Mouse (Mus musculus) liver, postnatal 0 days (tissue): ENCODE measurements around the gene Galr3. TPM values are rescaled to one million over a fixed set of nuclear protein-coding genes. Genes with fewer than 3 reads are reported as not detected.

Experiments used
- ATAC-seq: fragments of 200-750 bp; cut with Nextera tagmentation; 2 replicates; pipeline ENCODE4 v1.8.0; 2017; ENCODE audit warnings: mild to moderate bottlenecking, moderate library complexity
- DNase-seq: peaks from one replicate; pipeline ENCODE4 v3.0.0-alpha.2; 2016
- H3K27ac ChIP-seq: fragments of 300-500 bp; sonication (generic); 2 replicates; pipeline ENCODE4 v1.5.1; 2014; ENCODE audit warnings: antibody characterized with exemption, moderate library complexity, mild to moderate bottlenecking, low read depth
- H3K27me3 ChIP-seq: fragments of 300-500 bp; sonication (generic); 2 replicates; pipeline ENCODE4 v1.6.1; 2014; ENCODE audit warnings: low read length, control low read depth, mixed read lengths; ENCODE audit not compliant: insufficient read depth
- H3K36me3 ChIP-seq: fragments of 300-500 bp; sonication (generic); replicated peaks from 2 replicates; pipeline ENCODE4 v1.6.1; 2014; ENCODE audit warnings: mild to moderate bottlenecking, control low read depth, low read length, moderate library complexity, mixed read lengths; ENCODE audit not compliant: insufficient read depth
- H3K4me1 ChIP-seq: fragments of 300-500 bp; sonication (generic); 2 replicates; pipeline ENCODE4 v1.6.1; 2014; ENCODE audit warnings: antibody characterized with exemption, mild to moderate bottlenecking, control low read depth; ENCODE audit not compliant: insufficient read depth
- H3K4me2 ChIP-seq: fragments of 300-500 bp; sonication (generic); 2 replicates; pipeline ENCODE4 v1.6.1; 2014; ENCODE audit warnings: low read depth, mild to moderate bottlenecking, low read length, moderate library complexity, mixed read lengths
- H3K4me3 ChIP-seq: fragments of 300-500 bp; sonication (generic); 2 replicates; pipeline ENCODE4 v1.5.1; 2014; ENCODE audit warnings: low read depth, low read length
- H3K9ac ChIP-seq: fragments of 300-500 bp; sonication (generic); replicated peaks from 2 replicates; pipeline ENCODE4 v1.6.1; 2014; ENCODE audit warnings: mild to moderate bottlenecking, moderate library complexity
- H3K9me3 ChIP-seq: fragments of 300-500 bp; sonication (generic); 2 replicates; pipeline ENCODE4 v1.6.1; 2016; ENCODE audit warnings: mild to moderate bottlenecking, control low read depth, low read length, mixed read lengths
- CTCF ChIP-seq: sonication (generic); IDR thresholded peaks from 2 replicates; pipeline ENCODE4 v1.5.1; 2016; ENCODE audit warnings: antibody characterized with exemption, low read depth
- EP300 ChIP-seq: IDR thresholded peaks from 2 replicates; pipeline ENCODE4 v1.6.1; 2016; ENCODE audit warnings: antibody characterized with exemption, low read depth, mild to moderate bottlenecking
- WGBS: fragments of 180-500 bp; shearing (Covaris S2); extraction: QIAGEN DNeasy Blood & Tissue Kit; methylation state at CpG from one replicate; pipeline ENCODE4 v1.1.7; 2014; ENCODE audit not compliant: insufficient replicate concordance; 5-methylcytosine and 5-hydroxymethylcytosine counted together
- polyA plus RNA-seq: library from polyadenylated mRNA; unstranded; fragments of >200 nt; fragmentation: Nextera tagmentation; extraction: Ambion mirVana; gene quantifications from 2 replicates; pipeline ENCODE4 v1.2.1, GENCODE M21; 2015

The Galr3 gene
- polyA plus RNA-seq, 1 experiment from 2014 or later, result 0.16 TPM

DNA sequence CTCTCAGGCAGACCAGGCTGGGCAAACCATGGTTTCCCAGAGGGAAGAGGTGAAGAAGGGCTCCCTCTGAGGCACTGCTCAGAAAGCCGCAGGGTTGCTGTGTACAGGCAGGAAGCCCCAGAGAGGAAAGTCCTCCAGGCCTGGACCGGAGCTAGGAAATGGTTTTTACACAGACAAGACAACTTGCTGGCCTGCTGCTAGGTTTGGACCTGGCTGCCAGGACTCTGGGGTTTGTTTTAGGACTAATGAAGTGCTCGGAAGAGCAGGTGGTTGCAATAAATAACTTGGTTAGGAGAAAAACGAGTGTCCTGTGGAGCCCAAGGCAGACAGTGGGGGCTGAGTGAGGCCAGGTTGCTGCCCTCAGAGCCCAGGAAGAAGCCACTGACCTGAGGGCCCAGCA, 6.5 kb downstream of the Galr3 start:
- ATAC-seq, result no peak
- 67% methylated on average over 4 of the region's 4 CpGs for WGBS
- Histone ChIP-seq H3K27me3 (peaks cover 7% of the 10 kb centered on the region), H3K9ac (no peak overlapping the region), H3K4me2 (no peak overlapping the region), H3K4me1 (peaks cover 7% of the 10 kb centered on the region), H3K9me3 (no peaks in the 10 kb centered on the region), H3K4me3 (no peak overlapping the region), H3K27ac (no peak overlapping the region), H3K36me3 (peaks cover 8% of the 10 kb centered on the region)
- TF ChIP-seq EP300, result no peak
- no peak for TF ChIP-seq CTCF
- DNase-seq, result no peak

DNA sequence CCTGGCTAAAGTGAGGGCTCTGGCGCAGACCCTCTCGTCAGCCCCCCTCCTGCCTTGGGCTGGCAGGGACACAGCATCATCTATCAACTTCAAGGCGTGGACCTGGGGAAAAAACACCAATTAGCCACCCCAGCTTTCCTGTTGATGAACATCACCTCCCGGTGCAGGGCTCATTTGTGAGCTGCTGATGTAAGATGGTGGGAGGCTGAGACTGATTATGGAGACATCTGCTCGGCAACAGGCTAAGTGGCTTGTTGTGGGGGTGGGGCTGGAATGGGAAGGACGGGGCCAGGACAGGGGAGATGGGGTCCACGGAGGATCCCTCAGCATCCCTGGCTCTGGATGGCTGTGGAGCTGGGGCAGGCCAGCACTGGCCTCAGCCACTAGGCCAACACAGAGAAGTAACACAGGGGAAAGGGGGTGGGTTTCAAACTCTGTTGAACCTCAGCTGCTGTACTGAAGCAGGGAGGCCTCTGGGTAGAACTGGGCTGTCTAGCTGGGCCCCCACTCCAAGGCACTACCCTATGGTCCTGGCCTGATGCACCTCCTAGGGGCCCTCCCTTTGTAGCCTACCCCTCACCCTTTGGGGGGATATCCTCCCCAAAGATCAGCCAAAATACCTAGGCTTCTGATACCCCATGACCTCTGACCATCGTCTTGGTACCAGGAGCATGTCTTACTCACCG, 8.6 kb downstream of the Galr3 start:
- TF ChIP-seq EP300 (no peak), CTCF (no peak)
- Histone ChIP-seq H3K9ac (no peak overlapping the region), H3K27ac (no peak overlapping the region), H3K4me3 (no peak overlapping the region), H3K4me2 (no peak overlapping the region), H3K36me3 (peaks cover 29% of the 10 kb centered on the region), H3K27me3 (no peaks in the 10 kb centered on the region), H3K4me1 (0 out of 2 replicates have a peak, but pooled peaks cover 2% of the 10 kb centered on the region), H3K9me3 (no peaks in the 10 kb centered on the region)
- WGBS, result 74% methylated on average over 9 of the region's 9 CpGs
- DNase-seq (no peak), ATAC-seq (no peak)

DNA sequence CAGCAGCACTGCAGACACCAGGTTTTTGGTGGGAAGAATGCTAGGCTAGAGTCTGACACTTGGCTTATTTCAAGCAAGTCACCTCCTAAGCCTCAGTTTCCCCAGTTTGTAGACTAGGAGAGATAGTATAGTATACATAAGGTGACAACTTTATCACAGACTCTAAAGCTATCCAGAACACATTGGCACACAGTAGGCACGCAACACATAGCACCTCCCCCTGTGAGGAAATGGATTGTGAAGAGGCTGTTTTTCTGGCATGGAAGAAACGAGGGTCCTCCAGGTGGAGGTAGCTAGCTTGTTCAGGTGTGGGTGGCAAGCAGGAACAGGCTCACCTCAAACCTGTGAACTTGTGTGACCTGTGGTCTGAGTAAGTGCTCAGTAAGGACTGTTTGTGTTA, 9.3 kb downstream of the Galr3 start:
- Histone ChIP-seq H3K4me1 (0 out of 2 replicates have a peak, but pooled peaks cover 2% of the 10 kb centered on the region), H3K27ac (peak overlapping the region; percentile 61), H3K4me2 (peak overlapping the region; percentile 29), H3K27me3 (no peaks in the 10 kb centered on the region), H3K4me3 (no peak overlapping the region), H3K36me3 (peaks cover 35% of the 10 kb centered on the region), H3K9me3 (no peaks in the 10 kb centered on the region), H3K9ac (0 out of 2 replicates have a peak overlapping the region, but pooled peaks have one; percentile 26)
- 55% methylated on average over 2 of the region's 2 CpGs for WGBS
- 0 out of 2 replicates have a peak, but pooled peaks have one; percentile 5 for ATAC-seq
- DNase-seq, result no peak
- no peak for TF ChIP-seq EP300

DNA sequence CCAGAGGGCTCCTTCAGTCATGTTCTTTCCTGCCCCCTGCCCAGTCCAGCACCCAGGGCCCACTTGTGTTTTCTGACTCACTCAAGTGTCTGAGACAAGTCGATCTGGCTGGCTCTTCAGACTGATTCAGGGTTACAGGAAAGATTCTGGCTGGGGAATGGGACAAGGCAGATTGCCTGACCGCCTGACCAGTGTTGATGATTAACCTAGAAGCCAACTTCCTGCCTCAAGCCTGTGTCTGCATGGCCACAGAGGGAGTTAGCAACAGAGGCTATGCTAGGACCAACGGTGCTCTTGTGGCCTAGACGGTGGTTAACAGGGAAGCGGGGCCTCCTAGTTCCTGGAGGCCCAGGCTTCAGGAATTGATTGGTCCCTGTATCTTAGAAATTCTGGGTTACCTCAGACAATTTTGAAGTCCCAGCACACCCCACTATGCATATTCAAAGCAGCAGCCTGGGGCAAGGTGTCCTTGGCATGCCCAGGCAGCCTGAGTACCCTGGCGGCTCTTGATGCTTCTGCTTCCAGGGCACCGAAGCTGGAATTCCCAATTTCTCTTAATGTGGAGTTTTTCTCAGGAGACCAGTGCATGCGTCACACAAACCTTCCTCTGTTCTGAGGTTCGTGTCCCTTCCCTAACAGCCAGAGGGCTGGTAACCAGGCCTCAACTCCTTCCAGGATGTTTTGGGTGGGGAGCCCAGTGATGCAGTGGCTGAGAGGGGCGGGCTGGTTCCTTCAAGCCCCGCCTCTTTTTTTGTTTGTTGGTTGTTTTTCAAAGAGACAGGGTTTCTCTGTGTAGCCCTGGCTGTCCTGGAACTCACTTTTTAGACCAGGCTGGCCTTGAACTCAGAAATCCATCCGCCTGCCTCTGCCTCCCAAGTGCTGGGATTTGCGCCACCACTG, 10.0 kb downstream of the Galr3 start:
- ATAC-seq (peak; percentile 77), DNase-seq (no peak)
- H3K4me1 ChIP-seq, result 0 out of 2 replicates have a peak, but pooled peaks cover 2% of the 10 kb centered on the region
- H3K27ac ChIP-seq, result peak overlapping the region; percentile 61
- peak overlapping the region; percentile 29 for H3K4me2 ChIP-seq
- peaks cover 43% of the 10 kb centered on the region for H3K36me3 ChIP-seq
- H3K9me3 ChIP-seq, result no peaks in the 10 kb centered on the region
- 0 out of 2 replicates have a peak overlapping the region, but pooled peaks have one; percentile 26 for H3K9ac ChIP-seq
- TF ChIP-seq CTCF, result no peak
- TF ChIP-seq EP300, result no peak
- no peaks in the 10 kb centered on the region for H3K27me3 ChIP-seq
- no peak overlapping the region for H3K4me3 ChIP-seq
- WGBS, result 48% methylated on average over 13 of the region's 13 CpGs

DNA sequence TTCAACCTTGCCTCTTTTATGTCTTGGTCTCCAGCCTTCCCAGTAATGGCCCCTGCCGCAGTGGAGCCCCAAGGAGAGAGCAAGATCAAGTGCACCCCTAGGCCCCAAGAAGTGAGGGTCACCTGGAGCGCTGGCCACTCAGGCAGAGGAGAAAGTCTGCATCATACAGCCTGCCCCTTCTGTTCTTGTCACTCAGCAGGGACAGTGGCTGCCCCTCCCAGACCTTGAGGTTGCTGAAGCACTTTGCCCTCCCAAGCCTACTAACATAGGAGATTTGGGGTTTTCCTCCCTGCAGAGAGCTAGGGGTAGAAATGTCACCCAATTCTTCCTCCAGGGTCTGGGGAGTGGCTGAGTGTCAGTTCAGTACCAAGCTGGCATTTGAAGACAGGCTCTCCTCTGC, 10.7 kb downstream of the Galr3 start:
- Histone ChIP-seq H3K9ac (no peak overlapping the region), H3K9me3 (no peaks in the 10 kb centered on the region), H3K4me1 (0 out of 2 replicates have a peak, but pooled peaks cover 2% of the 10 kb centered on the region), H3K4me3 (no peak overlapping the region), H3K27ac (0 out of 2 replicates have a peak overlapping the region, but pooled peaks have one; percentile 61), H3K4me2 (no peak overlapping the region), H3K27me3 (no peaks in the 10 kb centered on the region), H3K36me3 (peaks cover 47% of the 10 kb centered on the region)
- WGBS, result 88% methylated on average over 2 of the region's 2 CpGs
- TF ChIP-seq EP300 (no peak), CTCF (no peak)
- DNase-seq (no peak), ATAC-seq (no peak)

DNA sequence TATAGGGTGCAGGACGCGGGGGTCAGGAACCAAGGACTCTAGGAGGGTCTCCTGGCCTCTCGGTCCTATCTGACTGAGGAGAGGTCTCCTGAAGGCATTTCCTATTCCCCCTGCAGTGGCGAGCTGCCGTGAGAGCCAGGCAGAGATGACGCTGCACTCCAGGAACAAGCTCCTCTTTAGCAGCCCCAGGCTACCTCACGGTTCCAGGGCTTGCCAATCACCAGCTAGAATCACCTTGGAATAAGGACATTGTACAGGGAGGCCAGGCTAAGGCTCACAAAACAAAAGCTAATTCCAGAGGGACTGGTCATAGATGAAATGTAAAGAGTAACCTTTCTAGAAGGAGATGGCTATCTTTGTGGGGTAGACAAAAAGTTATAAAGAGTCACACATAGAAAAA, 14.9 kb downstream of the Galr3 start:
- Histone ChIP-seq H3K9ac (no peak overlapping the region), H3K4me3 (no peak overlapping the region), H3K9me3 (no peaks in the 10 kb centered on the region), H3K36me3 (peaks cover 79% of the 10 kb centered on the region), H3K27me3 (no peaks in the 10 kb centered on the region), H3K27ac (no peak overlapping the region), H3K4me2 (no peak overlapping the region), H3K4me1 (peaks cover 11% of the 10 kb centered on the region)
- TF ChIP-seq CTCF (no peak), EP300 (no peak)
- whole genome bisulfite sequencing, result 89% methylated on average over 7 of the region's 7 CpGs
- no peak for ATAC-seq
- DNase-seq, result no peak
